Mouse (Mus musculus) frontal cortex, adult 2 months (tissue): ENCODE measurements at regions not wholly inside any gene's neighbourhood (a gene's known extent, or its start where the extent isn't known, plus 50 kb on each side); places are given as distances from the start of the nearest gene placed in this dataset.
"Not testable (repeated sequence)": the region's sequence is repeated elsewhere in the genome, so short reads cannot be mapped to it uniquely, and the experiment has no call there.

Source experiments
- DNase-seq, 2 experiments: peaks; one replicate each; pipeline ENCODE4 v3.0.0; 2022; ENCODE audit warnings: low spot score in 1 of 2; ENCODE audit errors: extremely low spot score in 1 of 2

DNA sequence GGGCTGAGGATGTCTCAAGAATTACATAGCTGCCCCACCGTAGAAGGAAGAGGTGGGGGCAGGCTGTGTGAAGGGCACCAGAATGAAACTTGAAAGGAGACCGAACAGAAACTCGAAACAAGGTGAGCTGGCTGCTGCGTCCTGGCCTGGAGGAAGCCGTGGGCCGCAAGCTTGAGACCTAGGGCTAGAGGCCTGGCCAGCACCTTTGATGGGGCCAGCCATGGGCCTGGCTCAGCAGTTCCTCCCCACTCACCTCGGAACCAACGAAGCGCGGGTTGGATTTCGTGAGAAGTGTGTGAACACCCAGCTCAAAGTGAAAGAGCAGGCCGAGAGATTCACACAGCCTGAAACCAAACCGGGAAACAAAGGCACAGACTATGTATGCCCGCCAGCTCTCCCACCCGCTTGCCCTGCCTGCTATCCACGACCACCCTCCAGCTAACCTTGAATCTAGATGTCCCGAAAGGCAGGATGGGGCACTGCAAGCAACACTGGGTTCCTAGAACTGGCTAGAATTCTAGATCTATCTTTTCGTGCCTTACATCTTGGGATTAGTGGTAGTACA, 306.3 kb upstream of the 3110018I06Rik start:
- DNase-seq = no peak

DNA sequence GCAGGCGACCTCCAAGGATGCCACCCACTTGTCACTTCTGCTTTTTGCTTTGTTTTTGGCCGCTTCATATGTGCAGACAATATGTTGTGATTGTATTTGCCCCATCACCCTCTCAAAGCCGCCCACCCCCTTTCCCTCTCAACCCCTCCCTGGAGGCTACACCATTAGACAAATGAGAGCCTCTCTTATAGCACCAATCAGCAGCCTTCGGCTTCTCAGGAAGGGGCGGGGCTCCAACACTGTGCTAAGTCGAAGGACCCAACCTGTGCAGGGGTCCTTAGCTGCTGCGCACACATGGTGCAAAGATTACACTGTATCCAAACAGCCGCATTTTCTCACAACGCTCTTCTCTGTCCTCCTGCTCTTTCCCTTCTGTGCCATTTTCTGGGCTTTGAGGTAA, 305.1 kb upstream of the 3110018I06Rik start:
- DNase-seq = no peak

DNA sequence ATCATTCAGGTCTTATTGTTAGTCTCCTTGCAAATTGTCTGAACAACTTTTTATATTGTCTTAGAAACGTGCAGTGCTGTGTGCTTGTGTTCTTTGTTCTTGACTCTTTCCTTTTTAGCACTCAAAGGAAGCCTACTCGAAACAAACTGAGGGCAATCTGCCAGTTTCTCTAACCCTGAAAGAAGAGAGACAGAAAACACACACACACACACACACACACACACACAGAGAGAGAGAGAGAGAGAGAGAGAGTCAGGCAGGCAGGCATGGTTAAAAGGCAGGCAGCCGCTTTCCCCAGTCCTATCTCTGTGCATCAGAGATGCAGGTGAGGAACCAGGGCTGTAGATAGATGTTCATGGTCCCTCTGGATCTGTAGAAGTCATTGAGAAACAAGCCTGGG, 304.0 kb upstream of the 3110018I06Rik start:
- DNase-seq = peak in 1 of 2 experiments; percentile 35

DNA sequence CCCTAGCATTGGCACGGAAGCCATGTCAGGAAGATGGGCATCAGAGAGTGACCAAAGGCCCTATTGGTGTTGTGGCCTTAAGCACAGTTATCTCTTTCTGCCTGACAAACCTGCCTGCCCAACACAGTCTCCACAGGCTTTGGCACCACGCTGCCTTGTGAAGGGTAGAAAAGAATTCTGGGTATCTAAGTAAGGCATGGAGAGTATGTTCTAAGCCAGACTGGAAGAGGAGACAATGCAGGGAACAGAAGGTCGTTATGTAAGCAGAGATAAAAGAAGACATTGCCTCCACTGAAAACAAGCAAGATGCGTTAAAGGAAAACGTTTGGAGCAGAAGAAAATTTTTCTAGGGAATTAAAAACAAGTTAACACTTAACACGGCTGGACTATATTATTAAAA, 302.1 kb upstream of the 3110018I06Rik start:
- DNase-seq = peak in 1 of 2 experiments; percentile 50

DNA sequence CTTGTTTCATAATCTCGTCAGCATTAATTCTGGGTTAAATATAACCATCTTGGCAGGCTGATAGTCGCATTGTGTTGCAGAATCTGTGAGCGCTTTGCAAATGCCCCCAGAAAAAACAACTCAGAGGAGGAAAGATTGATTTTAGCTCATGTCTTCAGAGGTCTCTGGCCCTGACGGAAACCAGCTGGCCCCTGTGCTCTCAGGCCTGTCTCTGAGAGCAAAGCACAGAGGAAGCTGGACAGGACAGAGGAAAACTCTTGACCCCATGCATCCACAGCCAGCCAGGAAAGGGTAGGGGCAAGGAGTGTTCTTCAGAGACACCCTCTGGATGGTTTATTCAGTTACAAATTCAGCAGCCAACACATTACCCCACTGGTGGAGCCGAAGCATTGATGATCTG, 300.4 kb upstream of the 3110018I06Rik start:
- DNase-seq = peak in 1 of 2 experiments; percentile 23

DNA sequence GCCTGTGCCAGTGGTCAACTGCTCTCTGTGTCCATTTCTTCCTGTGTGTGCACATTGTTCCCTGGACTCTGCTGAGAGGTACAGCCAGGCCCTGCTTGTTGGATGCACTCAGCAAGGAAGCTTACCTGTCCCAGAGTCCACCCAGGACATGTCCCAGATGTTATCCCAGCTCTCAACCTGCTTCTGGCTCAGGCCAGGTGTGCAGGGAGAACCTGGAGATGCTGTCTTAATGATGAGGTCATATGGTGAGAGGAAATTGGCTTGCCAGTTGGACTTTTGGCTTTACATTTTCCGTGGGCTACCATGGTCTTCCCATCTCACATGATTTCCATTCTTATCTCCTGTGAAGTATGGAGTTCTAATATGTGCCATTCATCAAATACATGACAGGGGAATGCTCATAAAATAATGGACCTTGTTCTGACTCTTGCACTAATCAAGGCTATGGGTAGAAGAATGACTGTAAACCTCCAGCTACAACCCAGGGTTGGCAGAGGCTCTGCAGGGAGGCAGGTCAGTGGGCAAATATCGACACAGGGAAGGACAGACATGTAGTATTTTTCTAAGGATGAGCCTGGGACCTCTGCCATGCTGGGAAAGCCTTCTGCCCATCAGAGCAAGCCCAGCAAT, 289.9 kb upstream of the 3110018I06Rik start:
- DNase-seq = no peak

DNA sequence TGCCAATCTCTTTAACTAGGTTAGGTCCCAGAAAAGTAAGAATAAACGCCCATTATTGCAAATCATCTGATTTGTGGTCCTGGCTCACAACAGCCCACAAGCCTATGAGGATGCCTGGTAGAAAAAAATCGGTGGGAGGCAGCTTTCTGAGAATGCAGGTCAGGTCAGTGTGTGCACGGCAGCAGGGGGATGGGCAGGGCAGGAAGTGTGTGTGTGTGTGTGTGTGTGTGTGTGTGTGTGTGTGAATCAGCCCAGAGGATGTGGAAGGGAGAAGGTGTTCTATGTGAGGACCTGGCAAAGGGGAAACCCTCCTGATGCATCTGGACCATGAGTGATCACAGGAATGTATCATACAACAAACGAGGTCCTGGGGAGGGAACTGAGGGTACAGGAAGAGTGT, 287.5 kb upstream of the 3110018I06Rik start:
- DNase-seq = no peak

DNA sequence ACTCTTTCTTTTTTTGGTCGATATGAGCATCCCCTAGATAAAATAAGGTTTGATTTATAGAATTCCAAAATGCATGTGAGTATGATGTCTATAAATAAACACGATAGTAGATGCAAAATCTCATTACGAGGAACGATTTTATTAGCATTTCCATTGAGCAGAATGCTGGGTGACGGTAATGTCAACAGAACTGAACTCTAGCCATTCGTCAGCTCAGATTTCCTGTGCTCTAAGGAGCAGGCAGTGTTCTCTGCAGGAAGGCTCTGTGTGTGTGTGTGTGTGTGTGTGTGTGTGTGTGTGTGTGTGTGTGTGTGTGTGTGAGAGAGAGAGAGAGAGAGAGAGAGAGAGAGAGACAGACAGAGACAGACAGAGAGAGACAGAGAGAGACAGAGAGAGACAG, 279.6 kb upstream of the 3110018I06Rik start:
- DNase-seq = not testable (repeated sequence)

DNA sequence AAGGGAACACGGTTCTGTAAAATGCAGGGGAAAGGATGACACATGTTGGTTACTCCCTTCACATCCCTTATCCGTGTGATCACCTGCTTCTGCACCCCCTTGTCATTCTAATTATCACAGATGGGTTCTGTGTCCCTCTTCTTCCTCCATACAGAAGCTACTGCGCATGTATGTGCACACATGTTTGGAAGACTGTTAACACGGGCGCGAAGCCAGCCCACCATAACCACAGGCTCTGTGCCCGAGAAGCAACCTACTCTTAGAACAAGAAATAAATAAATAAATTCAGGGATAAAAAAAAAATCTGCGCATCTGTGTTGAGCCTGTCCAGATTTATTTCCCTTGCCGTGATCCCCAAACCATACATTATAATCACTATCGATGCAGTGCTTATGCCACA, 275.6 kb upstream of the 3110018I06Rik start:
- DNase-seq = peak in 1 of 2 experiments; percentile 10

DNA sequence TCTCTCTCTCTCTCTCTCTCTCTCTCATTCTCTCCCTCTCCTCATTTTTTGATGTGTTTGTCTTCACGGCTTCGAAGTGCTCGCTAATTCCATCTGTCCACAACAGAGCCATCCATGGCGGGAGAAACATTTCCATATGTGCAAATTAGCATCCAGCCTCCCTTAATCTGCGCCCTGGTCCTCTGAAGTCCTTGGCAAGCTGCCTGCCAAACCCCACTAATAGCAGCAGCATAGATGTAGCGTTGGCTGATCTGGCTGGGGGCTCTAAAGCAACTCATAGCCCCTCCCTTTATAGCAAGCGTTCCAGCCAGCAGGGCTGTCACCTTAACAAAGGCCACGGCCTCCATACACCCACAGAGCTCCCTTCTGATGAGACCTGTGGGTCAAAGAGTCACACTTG, 272.3 kb upstream of the 3110018I06Rik start:
- DNase-seq = no peak

DNA sequence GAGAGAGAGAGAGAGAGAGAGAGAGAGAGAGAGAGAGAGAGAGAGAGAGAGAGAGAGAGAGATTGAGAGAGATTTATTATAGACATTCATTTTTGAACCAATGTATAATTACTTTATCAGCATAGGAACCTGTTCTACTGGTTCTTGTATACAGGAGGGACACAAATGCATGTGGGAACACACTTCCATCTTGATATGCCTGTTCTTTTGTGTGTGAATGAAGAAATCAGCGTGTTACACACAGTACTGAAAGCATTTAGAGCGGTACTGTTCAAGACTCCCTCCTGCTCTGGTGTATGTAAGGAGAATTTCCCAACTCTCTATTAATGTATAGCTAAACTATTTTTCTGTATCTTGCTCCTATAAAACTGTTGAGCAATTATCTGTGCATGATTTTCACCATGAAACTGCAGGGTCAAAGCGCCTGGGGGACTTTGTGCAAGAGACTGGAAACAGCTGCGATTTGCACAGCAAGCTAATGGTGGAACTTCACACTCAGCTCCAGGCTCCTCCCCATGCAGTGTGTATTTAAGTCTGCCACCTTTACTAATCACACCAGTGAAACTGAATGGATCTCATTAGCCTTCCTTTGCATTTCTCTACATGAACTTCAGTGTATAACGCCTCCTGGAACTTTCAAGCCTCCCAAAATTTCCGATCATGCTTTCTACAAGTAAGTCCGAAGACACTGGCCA, 267.0 kb upstream of the 3110018I06Rik start:
- DNase-seq = no peak

DNA sequence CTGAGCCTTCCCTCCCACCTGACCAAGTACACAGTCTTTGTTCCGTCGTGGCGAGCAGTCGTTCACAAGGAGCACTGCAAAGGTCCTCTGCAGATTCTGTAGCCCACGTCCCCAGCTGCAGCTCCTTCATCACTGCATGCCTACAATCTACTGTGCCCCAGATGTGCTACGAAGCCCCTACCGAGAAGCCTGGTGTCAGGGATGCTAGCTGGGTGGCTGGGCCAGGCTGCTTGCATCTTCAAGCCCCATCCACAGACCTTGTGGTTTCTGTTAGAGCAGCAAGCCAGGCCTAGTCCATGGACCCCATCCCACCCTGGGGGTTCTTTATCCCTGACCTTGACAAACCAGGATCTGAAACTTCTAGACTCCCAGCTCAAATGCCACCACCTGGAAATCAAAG, 266.3 kb upstream of the 3110018I06Rik start:
- no peak for DNase-seq

DNA sequence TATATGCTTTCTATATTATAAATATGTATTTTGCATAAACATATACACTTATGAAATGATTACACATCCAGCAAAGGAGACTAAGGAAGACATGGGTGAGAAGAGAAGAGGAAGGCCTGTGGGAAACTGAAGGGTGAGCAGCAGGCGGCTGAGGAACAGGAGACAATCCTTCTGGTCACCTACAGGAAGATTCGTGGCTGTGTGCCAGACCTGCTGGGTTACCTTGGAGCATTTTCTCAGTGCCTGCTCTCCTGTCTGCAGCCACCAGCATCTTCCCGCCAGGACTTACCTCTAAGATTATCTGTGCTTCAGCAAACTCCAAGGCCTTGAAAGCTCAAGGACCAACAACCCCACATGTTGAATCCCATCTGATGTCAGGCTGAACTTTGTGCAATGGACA, 258.3 kb upstream of the 3110018I06Rik start:
- DNase-seq = no peak

DNA sequence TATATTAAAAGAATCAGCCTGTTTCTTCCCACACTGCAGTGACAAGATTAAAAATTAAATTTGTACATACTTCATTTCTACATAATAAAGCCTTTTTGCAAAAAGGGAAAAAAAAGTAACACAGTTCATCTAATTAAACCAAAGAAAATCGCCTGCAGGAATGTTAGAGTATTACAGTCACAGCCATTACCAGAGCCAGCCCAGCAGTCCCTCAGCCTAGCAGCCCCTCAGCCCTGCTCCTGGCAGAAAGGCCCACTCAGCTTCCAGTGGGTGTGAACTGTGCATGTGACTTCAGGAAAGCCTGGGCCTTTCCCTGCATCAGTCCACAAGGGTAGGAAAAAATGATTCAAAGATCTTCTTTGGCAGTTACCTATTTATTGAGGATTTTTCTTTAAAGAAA, 256.8 kb upstream of the 3110018I06Rik start:
- no peak for DNase-seq

DNA sequence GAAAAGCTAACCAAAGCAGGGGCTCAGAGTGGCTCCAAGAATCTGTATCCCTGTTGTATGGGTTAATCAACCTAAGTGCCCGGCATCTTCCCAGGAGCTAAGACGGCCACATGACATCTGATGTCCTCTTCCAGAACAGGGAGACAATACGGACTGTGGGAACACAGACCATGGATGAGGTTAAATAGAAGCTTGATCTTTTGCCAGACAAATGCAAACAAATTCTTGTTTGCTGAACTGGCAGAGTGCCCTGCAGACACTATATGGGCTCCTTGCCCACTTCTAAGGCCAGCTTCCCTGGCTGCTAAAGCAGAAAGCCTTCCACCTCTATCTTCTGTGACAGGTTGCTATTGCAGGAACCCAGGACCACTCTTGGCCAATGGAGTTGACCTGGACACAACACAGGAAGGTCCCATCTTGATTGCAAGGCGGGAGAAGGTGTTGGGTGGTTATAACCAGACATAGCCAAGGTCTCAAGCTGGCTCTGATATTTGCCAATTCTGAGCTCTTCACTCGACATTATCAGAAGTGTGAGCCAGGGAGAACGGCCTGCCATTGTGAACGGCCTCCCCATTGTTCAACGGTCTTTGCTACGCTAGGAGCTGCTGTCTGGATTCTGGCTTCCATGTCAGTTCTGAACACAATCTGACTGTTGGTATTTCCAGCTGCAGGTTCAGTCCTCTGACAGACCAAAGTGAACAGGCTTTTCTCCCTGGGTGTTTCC, 237.5 kb upstream of the 3110018I06Rik start:
- DNase-seq = no peak

DNA sequence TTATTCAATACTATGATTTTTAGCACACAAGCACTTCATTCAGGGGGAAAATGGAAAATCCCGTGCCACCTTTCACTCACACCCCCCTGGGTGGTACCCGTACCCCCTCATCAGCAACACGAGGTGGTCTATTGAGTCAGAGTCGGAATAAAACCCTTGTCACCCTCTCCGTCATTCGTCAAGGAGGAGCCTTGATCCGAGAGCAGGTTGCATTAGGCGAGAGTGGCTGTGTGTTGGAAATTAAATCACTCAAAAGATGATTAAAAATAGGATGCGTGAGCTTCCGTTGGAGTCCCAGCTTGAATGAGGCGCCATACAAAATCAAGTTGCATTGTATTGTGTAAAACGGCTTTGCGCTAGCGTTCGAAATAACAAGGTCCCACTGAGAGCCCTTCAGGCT, 236.5 kb upstream of the 3110018I06Rik start:
- no peak for DNase-seq

DNA sequence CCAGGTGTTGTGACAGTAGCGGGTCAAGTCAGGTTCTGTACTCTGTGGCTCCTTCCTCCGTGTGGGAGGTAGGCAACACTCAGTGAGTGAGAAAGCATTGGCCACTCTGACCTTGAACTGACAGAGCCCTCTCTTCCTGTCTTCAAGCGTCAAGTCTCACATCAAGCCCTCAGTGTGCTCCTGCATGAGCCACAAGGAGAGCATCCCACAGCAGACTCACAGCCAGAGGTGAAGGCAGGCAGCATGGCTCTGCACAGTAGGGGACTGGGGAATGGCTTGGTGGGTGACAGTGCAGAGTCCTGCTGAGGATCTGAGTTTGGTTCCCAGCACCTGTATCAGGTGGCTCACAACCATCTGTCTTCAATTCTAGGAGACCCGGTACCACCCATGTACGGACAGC, 226.4 kb upstream of the 3110018I06Rik start:
- DNase-seq = no peak

DNA sequence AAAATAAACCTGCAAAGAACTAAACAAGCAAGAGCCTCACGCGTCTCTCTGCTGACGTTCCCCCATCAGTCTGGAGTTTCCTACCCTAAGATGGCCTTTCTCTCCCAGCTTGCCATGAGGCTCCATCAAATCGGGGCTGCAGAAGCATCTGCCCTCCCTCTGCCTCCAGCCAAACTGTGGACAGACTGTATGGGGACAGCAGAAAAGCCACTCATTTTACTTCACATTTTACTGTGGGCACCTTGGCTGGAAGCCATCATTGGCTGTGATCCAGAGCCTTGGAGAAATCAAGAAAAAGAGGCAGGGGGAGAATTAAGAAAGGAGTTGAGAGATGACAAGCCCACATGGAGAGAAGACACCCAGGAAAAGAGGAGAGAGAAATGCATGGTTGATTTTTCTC, 225.9 kb upstream of the 3110018I06Rik start:
- no peak for DNase-seq

DNA sequence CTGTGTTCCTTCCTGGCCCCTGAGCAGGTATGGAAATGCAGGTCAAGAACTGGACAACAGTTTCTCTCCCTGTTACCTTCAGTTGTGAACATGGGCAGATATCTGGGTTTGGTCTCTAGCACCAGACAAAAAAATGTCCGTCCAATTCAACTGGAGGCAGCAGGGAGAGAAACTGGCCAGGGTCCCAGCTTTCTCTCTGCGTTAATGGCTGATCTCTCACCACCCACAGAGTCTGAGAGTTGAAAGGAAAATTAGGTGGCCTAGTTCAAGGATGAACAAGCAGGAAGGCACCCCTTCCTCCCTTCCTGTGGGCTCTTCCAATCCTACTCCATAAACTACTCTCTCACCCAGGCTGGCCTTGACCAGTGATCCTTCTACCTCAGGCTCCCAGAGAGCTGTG, 221.7 kb upstream of the 3110018I06Rik start:
- no peak for DNase-seq

DNA sequence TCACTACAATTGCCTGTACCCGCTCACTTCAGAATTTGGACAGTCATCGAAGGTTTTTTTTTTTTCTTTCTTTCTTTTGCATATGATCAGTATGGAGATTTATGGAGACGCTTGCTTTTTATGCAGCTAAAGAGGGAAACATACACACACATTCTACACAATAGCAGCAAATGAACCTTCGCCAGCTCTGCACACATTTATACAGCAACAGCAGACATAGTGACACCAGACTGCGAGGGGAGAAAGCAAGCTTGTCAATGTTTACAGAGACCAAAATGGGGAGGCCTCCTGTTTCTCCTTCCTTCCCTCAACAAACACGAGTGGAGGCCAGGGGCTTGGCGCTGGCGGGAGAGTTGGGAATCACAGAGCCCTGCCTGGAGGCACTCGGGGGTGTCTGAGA, 202.8 kb upstream of the 3110018I06Rik start:
- peak in 1 of 2 experiments; percentile 9 for DNase-seq

DNA sequence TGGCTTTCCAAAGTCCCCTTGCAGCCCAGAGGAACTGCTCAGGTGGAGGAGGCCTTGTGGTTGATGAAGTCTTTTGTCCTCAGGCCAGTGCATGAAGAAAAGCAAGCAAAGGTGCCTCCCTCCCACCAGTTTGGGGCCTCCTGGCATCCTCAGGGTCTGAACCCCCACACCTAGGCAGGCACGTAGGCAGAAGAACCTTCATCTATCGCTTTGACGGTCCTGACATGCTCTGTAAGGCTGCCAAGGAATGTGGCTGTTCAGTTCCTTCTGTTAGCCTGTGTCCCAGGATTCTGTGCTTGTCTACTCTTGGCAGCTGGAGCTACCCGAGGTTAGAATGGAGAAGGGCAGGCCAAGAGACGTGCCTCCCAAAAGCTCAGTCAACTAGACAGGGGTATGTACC, 197.1 kb upstream of the 3110018I06Rik start:
- no peak for DNase-seq
